Mouse (Mus musculus): Measurements from ENCODE around the gene Pid1. TPM values are rescaled to one million over a fixed set of nuclear protein-coding genes. Genes with fewer than 3 reads are reported as not detected.

Pid1 gene
- total RNA-seq, 1 experiment from 2014 or later: 21.2 TPM

DNA sequence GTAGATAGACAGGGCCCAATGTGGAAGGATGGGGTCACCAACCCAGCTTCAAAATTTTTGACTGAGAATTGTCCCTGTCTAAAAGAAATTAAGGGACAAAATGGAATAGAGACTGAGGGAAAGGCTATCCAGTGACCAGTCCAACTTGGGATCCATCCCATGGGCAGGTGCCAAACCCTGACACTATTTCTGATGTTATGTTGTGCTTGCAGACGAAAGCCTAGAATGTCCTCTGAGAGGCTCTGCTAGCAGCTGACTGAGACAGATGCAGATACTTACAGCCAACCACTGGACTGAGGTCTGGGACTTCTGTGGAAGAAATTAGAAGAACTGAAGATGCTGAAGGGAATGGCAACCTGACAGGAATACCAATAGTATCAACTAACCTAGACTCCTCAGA is 338.2 kb downstream of the Pid1 start:
- DNase-seq: no peak

DNA sequence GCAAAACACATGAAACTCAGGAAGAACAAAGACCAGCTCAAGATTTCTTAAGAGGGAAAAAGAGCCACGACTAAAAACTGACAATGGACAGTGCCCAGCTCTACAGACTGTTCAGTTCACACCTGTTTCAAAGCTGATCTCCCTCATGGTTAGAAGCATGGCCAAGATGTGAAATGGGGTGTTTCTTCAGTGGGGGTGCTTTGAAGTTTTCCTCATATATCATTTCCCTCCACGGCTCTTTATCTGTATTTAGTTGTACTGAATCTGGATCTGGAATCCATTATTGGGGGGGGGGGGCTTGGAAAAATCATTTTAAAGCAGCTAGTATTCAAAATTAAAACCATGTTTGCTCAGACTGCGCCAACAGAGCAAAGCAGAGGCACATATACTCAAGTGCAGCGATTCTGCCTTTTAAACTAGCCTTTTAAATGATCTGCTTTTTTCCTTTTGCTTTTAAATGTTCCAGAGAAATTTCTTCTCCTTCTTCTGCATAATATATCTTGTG is 351.1 kb downstream of the Pid1 start:
- DNase-seq: no peak

DNA sequence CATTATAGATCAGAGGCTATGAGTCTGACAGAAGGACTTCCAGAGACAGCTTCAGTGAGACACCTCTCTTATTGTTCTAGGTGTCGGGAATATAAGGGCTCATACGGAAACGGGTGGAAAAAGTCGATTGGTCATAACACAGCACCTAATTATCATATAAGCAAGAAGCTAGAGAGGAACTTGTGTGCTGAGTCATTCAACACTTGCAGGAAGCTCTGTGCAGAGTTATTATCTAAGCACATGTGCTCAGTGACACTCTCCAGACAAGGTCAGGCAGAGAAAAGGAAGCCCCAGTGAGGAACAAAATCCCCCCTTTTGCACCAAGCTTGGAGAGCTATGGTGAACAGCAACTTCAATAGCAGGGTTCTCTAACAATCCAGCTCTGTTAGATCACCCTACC is 361.4 kb downstream of the Pid1 start:
- DNase-seq: no peak

Small RNA genes within 50 kb of the gene (microRNA-seq; reads per million reads assigned to microRNA genes)
- gene Mir6353: 0 reads per million in 2 experiments
